Mouse (Mus musculus): ENCODE results near the gene Gjc2.
A peak's percentile ranks its signal among the peaks of the same experiment; 100 is the strongest.

The Gjc2 gene

GRCm38 (mm10) chr11:59208153-59208831 lies 25.3 kb upstream of the Gjc2 start, which contains the start of gene 2310033P09Rik:
TSS of gene 2310033P09Rik (plus strand) at chr11:59208321.
- peak; percentile 91 to 95 for DNase-seq

- DNase-seq: peak; percentile 97 to 98
Observed at GRCm38 (mm10) chr11:59202081-59202995, 19.3 kb upstream of the Gjc2 start, which contains the start of gene Mrpl55. TSS of gene Mrpl55 (plus strand) at chr11:59202486.

- no peak for DNase-seq
Observed at GRCm38 (mm10) chr11:59201216-59202002, 18.4 kb upstream of the Gjc2 start.

GRCm38 (mm10) chr11:59196230-59196629 lies 13.2 kb upstream of the Gjc2 start:
- DNase-seq: no peak

GRCm38 (mm10) chr11:59192059-59192386 lies 9.0 kb upstream of the Gjc2 start, which contains the start of gene Guk1:
TSS of gene Guk1 (minus strand) at chr11:59192212.
- DNase-seq: no peak

GRCm38 (mm10) chr11:59191231-59192058 lies 8.4 kb upstream of the Gjc2 start:
- DNase-seq: peak; percentile 93 to 97

GRCm38 (mm10) chr11:59187706-59188105 lies 4.7 kb upstream of the Gjc2 start:
- no peak for DNase-seq

GRCm38 (mm10) chr11:59185490-59185889 lies 2.5 kb upstream of the Gjc2 start:
- no peak for DNase-seq

GRCm38 (mm10) chr11:59183821-59184220 lies 808 bp upstream of the Gjc2 start:
- DNase-seq: peak; percentile 72 to 77

GRCm38 (mm10) chr11:59176921-59177320 lies 6.1 kb downstream of the Gjc2 start:
- no peak for DNase-seq

- DNase-seq: no peak
Observed at GRCm38 (mm10) chr11:59176475-59176874, 6.5 kb downstream of the Gjc2 start.

- peak; percentile 24 to 61 for DNase-seq
Observed at GRCm38 (mm10) chr11:59174189-59174838, 8.7 kb downstream of the Gjc2 start.

GRCm38 (mm10) chr11:59170549-59170948 lies 12.5 kb downstream of the Gjc2 start:
- DNase-seq: no peak

GRCm38 (mm10) chr11:59169807-59170206 lies 13.2 kb downstream of the Gjc2 start:
- DNase-seq: peak in 1 of 2 experiments; percentile 35

- no peak for DNase-seq
Observed at GRCm38 (mm10) chr11:59165616-59166241, 17.3 kb downstream of the Gjc2 start.

GRCm38 (mm10) chr11:59164384-59164783 lies 18.6 kb downstream of the Gjc2 start:
- DNase-seq: no peak

- DNase-seq: peak; percentile 98 to 100
Observed at GRCm38 (mm10) chr11:59163255-59164236, 19.5 kb downstream of the Gjc2 start, which contains the start of gene Iba57. TSS of gene Iba57 (minus strand) at chr11:59163739.

GRCm38 (mm10) chr11:59162443-59163254 lies 20.4 kb downstream of the Gjc2 start:
- no peak for DNase-seq

- DNase-seq: no peak
Observed at GRCm38 (mm10) chr11:59161398-59161797, 21.6 kb downstream of the Gjc2 start.
